Mouse (Mus musculus) frontal cortex, postnatal 25 days (tissue): ENCODE measurements around the gene Cep41.

Experiments
- DNase-seq, 2 experiments: peaks; one replicate each; pipeline ENCODE4 v3.0.0; 2022; ENCODE audit warnings: low spot score in 2 of 2

The Cep41 gene

GRCm38 (mm10) chr6:30673764-30674561 lies 19.6 kb downstream of the Cep41 start:
- DNase-seq = no peak

- no peak for DNase-seq
Measured at GRCm38 (mm10) chr6:30671696-30672095, 21.9 kb downstream of the Cep41 start.

GRCm38 (mm10) chr6:30667585-30667984 lies 26.0 kb downstream of the Cep41 start:
- no peak for DNase-seq

- DNase-seq = no peak
Measured at GRCm38 (mm10) chr6:30666043-30666442, 27.5 kb downstream of the Cep41 start.

GRCm38 (mm10) chr6:30665296-30665695 lies 28.3 kb downstream of the Cep41 start:
- DNase-seq = no peak

GRCm38 (mm10) chr6:30664776-30665175 lies 28.8 kb downstream of the Cep41 start:
- no peak for DNase-seq

GRCm38 (mm10) chr6:30658619-30659018 lies 34.9 kb downstream of the Cep41 start:
- no peak for DNase-seq

- DNase-seq = no peak
Measured at GRCm38 (mm10) chr6:30657279-30657678, 36.3 kb downstream of the Cep41 start.

- DNase-seq = no peak
Measured at GRCm38 (mm10) chr6:30654932-30655331, 38.6 kb downstream of the Cep41 start.

- no peak for DNase-seq
Measured at GRCm38 (mm10) chr6:30654402-30654859, 39.1 kb downstream of the Cep41 start.

GRCm38 (mm10) chr6:30653518-30653917 lies 40.0 kb downstream of the Cep41 start:
- no peak for DNase-seq

- no peak for DNase-seq
Measured at GRCm38 (mm10) chr6:30652425-30653188, 40.9 kb downstream of the Cep41 start.

- no peak for DNase-seq
Measured at GRCm38 (mm10) chr6:30649651-30650296, 43.8 kb downstream of the Cep41 start.

- no peak for DNase-seq
Measured at GRCm38 (mm10) chr6:30645379-30645778, 48.2 kb downstream of the Cep41 start.

- DNase-seq = no peak
Measured at GRCm38 (mm10) chr6:30644462-30644861, 49.1 kb downstream of the Cep41 start.

GRCm38 (mm10) chr6:30643694-30644460 lies 49.7 kb downstream of the Cep41 start:
- no peak for DNase-seq

GRCm38 (mm10) chr6:30638674-30639268 lies 54.8 kb downstream of the Cep41 start, which contains the start of gene Cpa1:
Gene Cpa1, plus strand, starts transcription at chr6:30639218.
- DNase-seq = no peak

GRCm38 (mm10) chr6:30636186-30636842 lies 57.2 kb downstream of the Cep41 start:
- no peak for DNase-seq

GRCm38 (mm10) chr6:30635361-30635862 lies 58.1 kb downstream of the Cep41 start:
- DNase-seq = no peak

- DNase-seq = no peak
Measured at GRCm38 (mm10) chr6:30629989-30630388, 63.6 kb downstream of the Cep41 start.
